Mouse (Mus musculus): Measurements from ENCODE around the gene Smtn. TPM values are rescaled to one million over a fixed set of nuclear protein-coding genes. Genes with fewer than 3 reads are reported as not detected.

Gene Smtn
- polyA plus RNA-seq, 1 experiment from 2014 or later: 108 TPM

DNA sequence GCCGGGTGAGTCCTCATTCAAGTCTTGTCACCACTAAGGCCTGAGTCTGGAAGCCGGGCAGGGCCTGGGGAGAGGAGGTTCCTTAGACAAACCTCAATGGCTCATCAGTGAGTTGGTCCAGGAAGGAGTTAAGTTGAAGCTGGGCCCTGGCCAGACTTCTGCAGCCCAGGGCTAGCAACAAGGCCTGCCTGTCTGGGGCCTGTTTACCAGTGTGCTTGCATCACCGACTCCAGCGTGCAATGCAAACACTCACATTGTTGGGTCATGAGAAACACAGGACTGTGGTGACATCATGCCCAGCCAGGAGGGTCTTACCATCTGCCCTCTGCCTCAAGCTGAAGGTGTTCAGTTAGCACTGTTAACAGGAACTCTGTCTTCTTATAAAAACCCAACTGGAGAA, 25.6 kb upstream of the Smtn start:
- Histone ChIP-seq H3K27ac (ENCODE audit: low read depth) (peak overlapping the region; percentile 65), H3K27me3 (ENCODE audit: insufficient read depth, low read length) (no peaks in the 10 kb centered on the region), H3K4me1 (ENCODE audit: insufficient read depth) (peaks cover 4% of the 10 kb centered on the region; the same call in 1 of the 2 replicates), H3K4me3 (ENCODE audit: low read depth, low read length) (no peak overlapping the region), H3K9me3 (ENCODE audit: low read depth, low read length) (no peaks in the 10 kb centered on the region), H3K4me2 (no peak overlapping the region), H3K36me3 (ENCODE audit: insufficient read depth) (no peaks in the 10 kb centered on the region), H3K9ac (no peak overlapping the region)
- DNase-seq: peak; percentile 64
- WGBS: 40% methylated on average over 4 of the region's 4 CpGs
- no peak for TF ChIP-seq CTCF (IDR thresholded peaks at IDR 0.05; ENCODE audit: low read depth)
- peak; percentile 60; the same call in 1 of the 2 replicates for ATAC-seq (ENCODE audit: insufficient read depth)

DNA sequence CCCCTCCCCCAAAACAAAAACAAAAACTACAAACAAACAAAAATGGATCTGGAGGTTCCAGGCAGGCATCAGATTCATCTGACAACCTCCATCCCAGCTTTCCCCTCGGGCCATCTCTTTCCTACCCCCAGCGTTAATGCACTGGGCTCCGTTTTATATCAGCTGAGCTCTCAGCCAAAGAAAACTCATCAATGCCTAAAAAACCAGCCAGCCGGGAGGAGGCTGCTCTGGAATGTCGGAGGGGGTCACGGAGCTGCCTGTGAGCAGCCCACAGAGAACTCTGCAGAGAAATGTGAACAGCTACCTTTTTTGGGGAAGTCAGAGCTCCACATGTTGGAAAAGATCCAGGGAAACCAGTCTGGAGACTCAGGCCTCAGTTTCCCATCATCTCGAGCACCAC, 24.0 kb upstream of the Smtn start:
- Histone ChIP-seq H3K27ac (ENCODE audit: low read depth) (peak overlapping the region; percentile 80), H3K36me3 (ENCODE audit: insufficient read depth) (no peaks in the 10 kb centered on the region), H3K9ac (no peak overlapping the region), H3K9me3 (ENCODE audit: low read depth, low read length) (no peaks in the 10 kb centered on the region), H3K4me2 (no peak overlapping the region), H3K4me1 (ENCODE audit: insufficient read depth) (peaks cover 4% of the 10 kb centered on the region; the same call in 1 of the 2 replicates), H3K27me3 (ENCODE audit: insufficient read depth, low read length) (no peaks in the 10 kb centered on the region), H3K4me3 (ENCODE audit: low read depth, low read length) (no peak overlapping the region)
- 23% methylated on average over 7 of the region's 7 CpGs for WGBS
- ATAC-seq (ENCODE audit: insufficient read depth) (peak; percentile 29; the same call in 1 of the 2 replicates), DNase-seq (peak; percentile 64)
- TF ChIP-seq CTCF (IDR thresholded peaks at IDR 0.05; ENCODE audit: low read depth): no peak

DNA sequence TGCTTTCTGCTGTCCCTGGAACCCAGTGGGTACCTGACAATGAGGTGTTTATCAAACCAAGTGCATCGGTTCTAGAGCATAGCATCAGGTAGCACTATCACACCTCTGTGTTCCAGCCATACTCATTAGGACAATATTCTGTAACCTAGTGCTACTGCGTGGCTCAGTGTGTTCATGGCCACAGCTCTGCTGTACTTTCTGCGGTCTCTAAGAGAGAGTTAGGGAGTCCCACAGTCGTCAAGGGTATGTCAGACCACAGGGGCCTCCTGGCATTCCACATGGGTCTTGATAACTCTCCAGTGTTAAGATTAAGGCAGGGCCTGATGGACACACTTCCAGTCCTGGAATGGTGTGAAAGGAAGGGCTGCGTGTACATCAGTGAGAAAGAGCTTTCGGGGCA, 23.4 kb upstream of the Smtn start:
- peaks cover 4% of the 10 kb centered on the region; the same call in 1 of the 2 replicates for H3K4me1 ChIP-seq (ENCODE audit: insufficient read depth)
- no peak overlapping the region for H3K9ac ChIP-seq
- no peaks in the 10 kb centered on the region for H3K27me3 ChIP-seq (ENCODE audit: insufficient read depth, low read length)
- H3K36me3 ChIP-seq (ENCODE audit: insufficient read depth): no peaks in the 10 kb centered on the region
- no peak overlapping the region for H3K4me3 ChIP-seq (ENCODE audit: low read depth, low read length)
- TF ChIP-seq CTCF (IDR thresholded peaks at IDR 0.05; ENCODE audit: low read depth): no peak
- ATAC-seq (ENCODE audit: insufficient read depth) (no peak), DNase-seq (no peak)
- no peaks in the 10 kb centered on the region for H3K9me3 ChIP-seq (ENCODE audit: low read depth, low read length)
- no peak overlapping the region for H3K4me2 ChIP-seq
- WGBS: 81% methylated on average over 6 of the region's 6 CpGs
- no peak overlapping the region for H3K27ac ChIP-seq (ENCODE audit: low read depth)

DNA sequence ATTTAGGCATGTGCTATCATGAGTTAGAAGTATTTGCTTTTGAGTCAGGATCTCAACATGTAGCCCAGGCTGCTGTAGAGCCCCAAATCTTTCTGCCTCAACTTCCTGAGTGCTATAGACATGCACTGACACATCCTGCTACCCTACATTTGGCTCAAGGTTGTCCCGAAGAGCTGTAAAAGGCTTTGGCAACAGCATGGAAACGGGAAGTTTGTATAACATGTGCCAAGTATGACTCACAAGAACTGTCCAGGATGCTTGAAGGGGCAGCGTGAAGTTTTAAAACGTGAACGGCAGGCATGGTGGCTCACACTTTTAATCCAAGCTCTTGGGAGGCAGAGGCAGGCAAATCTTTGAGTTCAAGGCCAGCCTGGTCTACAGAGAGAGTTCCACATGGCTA, 19.8 kb upstream of the Smtn start:
- no peaks in the 10 kb centered on the region for H3K27me3 ChIP-seq (ENCODE audit: insufficient read depth, low read length)
- no peaks in the 10 kb centered on the region for H3K9me3 ChIP-seq (ENCODE audit: low read depth, low read length)
- DNase-seq (peak; percentile 75), ATAC-seq (ENCODE audit: insufficient read depth) (peak; percentile 38; the same call in 1 of the 2 replicates)
- no peaks in the 10 kb centered on the region for H3K36me3 ChIP-seq (ENCODE audit: insufficient read depth)
- no peak overlapping the region for H3K9ac ChIP-seq
- peaks cover 4% of the 10 kb centered on the region; the same call in 1 of the 2 replicates for H3K4me1 ChIP-seq (ENCODE audit: insufficient read depth)
- TF ChIP-seq CTCF (IDR thresholded peaks at IDR 0.05; ENCODE audit: low read depth): no peak
- peak overlapping the region; percentile 30; the same call in 1 of the 2 replicates for H3K27ac ChIP-seq (ENCODE audit: low read depth)
- H3K4me3 ChIP-seq (ENCODE audit: low read depth, low read length): no peak overlapping the region
- no peak overlapping the region for H3K4me2 ChIP-seq
- WGBS: 37% methylated on average over 5 of the region's 5 CpGs

DNA sequence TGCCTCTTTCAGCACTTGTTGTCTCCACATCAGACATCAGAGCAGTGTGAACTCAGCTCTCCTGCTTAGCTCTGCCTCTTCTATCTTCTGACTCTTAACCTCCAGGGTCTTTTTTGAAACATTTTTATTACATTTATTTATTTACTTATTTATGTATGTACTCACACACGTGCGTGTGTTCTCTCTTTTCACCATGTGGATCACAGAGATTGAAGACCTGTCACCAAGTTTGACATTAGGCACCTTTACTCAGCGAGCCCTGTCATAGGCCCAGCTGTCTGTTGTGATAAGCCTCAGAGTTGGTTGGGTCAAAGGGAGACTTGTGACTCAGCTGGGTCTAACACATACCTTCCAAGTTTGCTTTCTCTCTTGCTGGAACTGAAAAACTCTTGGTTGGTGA, 17.4 kb upstream of the Smtn start:
- Histone ChIP-seq H3K9me3 (ENCODE audit: low read depth, low read length) (no peaks in the 10 kb centered on the region), H3K4me2 (no peak overlapping the region), H3K36me3 (ENCODE audit: insufficient read depth) (no peaks in the 10 kb centered on the region), H3K9ac (no peak overlapping the region), H3K4me1 (ENCODE audit: insufficient read depth) (no peaks in the 10 kb centered on the region), H3K4me3 (ENCODE audit: low read depth, low read length) (no peak overlapping the region), H3K27ac (ENCODE audit: low read depth) (no peak overlapping the region), H3K27me3 (ENCODE audit: insufficient read depth, low read length) (no peaks in the 10 kb centered on the region)
- DNase-seq (no peak), ATAC-seq (ENCODE audit: insufficient read depth) (no peak)
- TF ChIP-seq CTCF (IDR thresholded peaks at IDR 0.05; ENCODE audit: low read depth): no peak
- WGBS: 32% methylated on average over 3 of the region's 3 CpGs

DNA sequence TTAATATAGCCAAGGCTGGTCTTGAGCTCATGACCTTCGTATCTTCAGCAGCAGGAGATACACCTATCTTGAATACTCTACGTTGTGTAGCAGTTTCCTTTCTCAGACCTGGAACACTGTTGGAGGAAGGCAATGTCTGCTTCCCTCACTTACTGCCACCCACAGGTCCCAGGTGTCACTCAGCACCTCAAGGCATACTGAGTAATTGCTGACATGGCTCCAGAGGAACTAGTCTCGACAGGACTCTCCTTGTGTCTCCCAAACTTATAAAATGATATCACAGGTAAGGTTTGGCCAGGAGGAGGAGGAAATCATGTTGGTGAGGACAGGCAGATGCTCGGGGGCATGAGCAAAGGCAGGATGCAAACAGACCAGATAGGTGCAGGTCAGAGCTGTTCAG, 14.6 kb upstream of the Smtn start:
- TF ChIP-seq CTCF (IDR thresholded peaks at IDR 0.05; ENCODE audit: low read depth): no peak
- Histone ChIP-seq H3K4me3 (ENCODE audit: low read depth, low read length) (no peak overlapping the region), H3K4me1 (ENCODE audit: insufficient read depth) (no peaks in the 10 kb centered on the region), H3K4me2 (no peak overlapping the region), H3K27ac (ENCODE audit: low read depth) (no peak overlapping the region), H3K36me3 (ENCODE audit: insufficient read depth) (no peaks in the 10 kb centered on the region), H3K9me3 (ENCODE audit: low read depth, low read length) (no peaks in the 10 kb centered on the region), H3K27me3 (ENCODE audit: insufficient read depth, low read length) (no peaks in the 10 kb centered on the region), H3K9ac (no peak overlapping the region)
- ATAC-seq (ENCODE audit: insufficient read depth): no peak
- WGBS: 76% methylated on average over 4 of the region's 4 CpGs
- no peak for DNase-seq

DNA sequence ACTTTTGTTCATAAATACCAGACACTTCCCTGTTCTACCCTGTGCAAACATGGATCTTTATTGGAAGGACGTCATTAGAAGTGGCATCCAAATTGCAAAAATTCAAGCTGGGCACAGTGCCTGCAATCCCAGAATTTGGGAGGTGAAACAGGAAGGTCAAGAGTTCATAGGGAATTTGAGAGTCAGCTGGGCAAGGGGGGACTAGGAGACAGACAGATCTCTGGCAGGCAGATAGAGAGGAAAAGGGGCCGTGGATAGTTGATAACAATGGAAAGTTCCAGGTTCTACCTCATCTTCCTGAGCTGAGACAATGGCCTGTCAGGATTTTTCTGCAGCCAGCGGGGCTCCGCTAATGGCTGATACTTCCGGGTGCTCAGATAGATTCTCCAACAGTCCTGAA, 9.4 kb upstream of the Smtn start:
- 61% methylated on average over 5 of the region's 5 CpGs for WGBS
- Histone ChIP-seq H3K4me2 (no peak overlapping the region), H3K4me3 (ENCODE audit: low read depth, low read length) (no peak overlapping the region), H3K27me3 (ENCODE audit: insufficient read depth, low read length) (no peaks in the 10 kb centered on the region), H3K4me1 (ENCODE audit: insufficient read depth) (peaks cover 4% of the 10 kb centered on the region), H3K9ac (no peak overlapping the region), H3K27ac (ENCODE audit: low read depth) (no peak overlapping the region), H3K9me3 (ENCODE audit: low read depth, low read length) (no peaks in the 10 kb centered on the region), H3K36me3 (ENCODE audit: insufficient read depth) (no peaks in the 10 kb centered on the region)
- peak; percentile 21 for DNase-seq
- TF ChIP-seq CTCF (IDR thresholded peaks at IDR 0.05; ENCODE audit: low read depth): no peak
- ATAC-seq (ENCODE audit: insufficient read depth): no peak

Measured in lung, embryonic 14.5 days (tissue).